Mouse (Mus musculus) common myeloid progenitor, adult 5-6 weeks (primary cell): ENCODE results near the gene Paf1. TPM values are rescaled to one million over a fixed set of nuclear protein-coding genes. Genes with fewer than 3 reads are reported as not detected.

Experiments
- total RNA-seq: library from RNA; stranded (forward); fragments of 200-1000, 187-1606 nt; gene quantifications from 2 replicates; pipeline ENCODE4 v1.2.3, GENCODE M21; 2017

The Paf1 gene
- total RNA-seq, 1 experiment from 2014 or later = 190 TPM

Other genes with a start within 250 kb of the Paf1 start
- 193 and 260 TPM in 2 replicates for gene Fbl, start 223.2 kb upstream of the Paf1 start, total RNA-seq
- 2.4 and 3.3 TPM in 2 replicates for gene Dyrk1b, start 213.5 kb upstream of the Paf1 start, total RNA-seq
- gene Eid2, start 125.1 kb upstream of the Paf1 start, total RNA-seq = 0.87 and 2.7 TPM in 2 replicates
- gene Eid2b, start 115.2 kb upstream of the Paf1 start, total RNA-seq = 1.9 and 4.7 TPM in 2 replicates
- not detected in 2 replicates for gene Selenov, start 101.8 kb upstream of the Paf1 start, total RNA-seq
- gene Dll3, start 90.7 kb upstream of the Paf1 start, total RNA-seq = not detected in 2 replicates
- gene Timm50, start 80.9 kb upstream of the Paf1 start, total RNA-seq = 49.6 and 63.8 TPM in 2 replicates
- gene Supt5, start 54.2 kb upstream of the Paf1 start, total RNA-seq = 63.4 and 68.1 TPM in 2 replicates
- gene Rps16, start 42.3 kb upstream of the Paf1 start, total RNA-seq = 960 and 1,032 TPM in 2 replicates
- 2.1 and 3.9 TPM in 2 replicates for gene Plekhg2, start 20.4 kb upstream of the Paf1 start, total RNA-seq
- 82.7 and 90.0 TPM in 2 replicates for gene Zfp36, start 12.7 kb upstream of the Paf1 start, total RNA-seq
- 16.6 and 21.3 TPM in 2 replicates for gene Med29, start 243 bp upstream of the Paf1 start, total RNA-seq
- gene Gmfg, start 44.5 kb downstream of the Paf1 start, total RNA-seq = 583 and 663 TPM in 2 replicates
- gene Lrfn1, start 59.0 kb downstream of the Paf1 start, total RNA-seq = 2.1 and 2.9 TPM in 2 replicates
- not detected in 2 replicates for gene Ifnl2, start 117.5 kb downstream of the Paf1 start, total RNA-seq
- gene Ifnl3, start 129.9 kb downstream of the Paf1 start, total RNA-seq = not detected in 2 replicates
- gene Sycn, start 147.9 kb downstream of the Paf1 start, total RNA-seq = not detected in 2 replicates
- gene Nccrp1, start 154.3 kb downstream of the Paf1 start, total RNA-seq = 0.09 TPM in 1 of 2 replicates, not detected in the other
- gene Samd4b, start 205.2 kb downstream of the Paf1 start, total RNA-seq = 4.6 and 5.4 TPM in 2 replicates
- gene Pak4, start 205.2 kb downstream of the Paf1 start, total RNA-seq = 5.9 and 7.5 TPM in 2 replicates
- gene Acp7, start 238.4 kb downstream of the Paf1 start, total RNA-seq = not detected in 2 replicates